Mouse (Mus musculus) megakaryocyte, embryonic 14.5 days (primary cell): ENCODE results near the gene Vmn2r74.

Source experiments
- FLI1 ChIP-seq: IDR thresholded peaks from 2 replicates; pipeline ENCODE4 v1.6.1; 2012; ENCODE audit warnings: low read length, inconsistent platforms, mixed read lengths
- GATA1 ChIP-seq: IDR thresholded peaks from 3 replicates; pipeline ENCODE4 v1.6.1; 2012; ENCODE audit warnings: mixed read lengths, low read length, inconsistent platforms, borderline replicate concordance

DNA sequence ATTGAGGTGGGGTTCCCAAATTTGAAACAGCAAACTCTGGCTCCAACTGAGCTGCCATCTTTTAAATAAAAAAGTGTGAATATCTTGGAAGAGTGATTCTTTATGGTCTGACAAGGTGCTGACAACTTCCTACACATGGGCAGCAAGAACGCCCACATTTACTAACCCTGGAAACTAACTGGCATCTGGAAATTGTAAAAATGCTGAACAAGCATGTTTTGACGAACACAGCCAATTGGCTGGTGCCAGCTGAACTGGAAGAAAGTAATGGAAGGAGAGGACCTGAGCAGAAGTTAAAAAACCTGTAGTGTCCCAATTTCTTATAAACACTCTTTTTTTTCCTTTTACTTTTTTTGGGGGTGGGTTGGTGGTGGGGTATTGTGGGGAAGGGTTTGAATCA, 46.1 kb upstream of the Vmn2r74 start:
- TF ChIP-seq GATA1 (no peak), FLI1 (no peak)
